Mouse (Mus musculus) T-cell, adult 2 months (primary cell): ENCODE data around the gene Pacsin2.
A peak's percentile ranks its signal among the peaks of the same experiment; 100 is the strongest.
"Not testable (repeated sequence)": the region's sequence is repeated elsewhere in the genome, so short reads cannot be mapped to it uniquely, and the experiment has no call there.

Experiments
- DNase-seq: peaks from one replicate; pipeline ENCODE4 v3.0.0; 2022; ENCODE audit warnings: low spot score

Gene Pacsin2

GRCm38 (mm10) chr15:83479818-83480217 lies 15.4 kb upstream of the Pacsin2 start:
- no peak for DNase-seq

GRCm38 (mm10) chr15:83478096-83478495 lies 13.7 kb upstream of the Pacsin2 start:
- no peak for DNase-seq

- DNase-seq: no peak
Observed at GRCm38 (mm10) chr15:83476593-83477273, 12.3 kb upstream of the Pacsin2 start.

GRCm38 (mm10) chr15:83474466-83474836 lies 10.0 kb upstream of the Pacsin2 start:
- DNase-seq: peak; percentile 15

GRCm38 (mm10) chr15:83473832-83474465 lies 9.5 kb upstream of the Pacsin2 start:
- DNase-seq: peak; percentile 88

GRCm38 (mm10) chr15:83473251-83473650 lies 8.8 kb upstream of the Pacsin2 start:
- DNase-seq: no peak

GRCm38 (mm10) chr15:83471476-83471875 lies 7.1 kb upstream of the Pacsin2 start:
- no peak for DNase-seq

GRCm38 (mm10) chr15:83470443-83470842 lies 6.0 kb upstream of the Pacsin2 start:
- no peak for DNase-seq

- DNase-seq: no peak
Observed at GRCm38 (mm10) chr15:83469279-83469821, 4.9 kb upstream of the Pacsin2 start.

- DNase-seq: no peak
Observed at GRCm38 (mm10) chr15:83467232-83467966, 3.0 kb upstream of the Pacsin2 start.

- no peak for DNase-seq
Observed at GRCm38 (mm10) chr15:83466331-83466730, 1.9 kb upstream of the Pacsin2 start.

GRCm38 (mm10) chr15:83464905-83465650 lies 672 bp upstream of the Pacsin2 start:
- DNase-seq: peak; percentile 35

- DNase-seq: no peak
Observed at GRCm38 (mm10) chr15:83463369-83464082, 880 bp downstream of the Pacsin2 start.

GRCm38 (mm10) chr15:83462349-83462748 lies 2.1 kb downstream of the Pacsin2 start:
- not testable (repeated sequence) for DNase-seq

- no peak for DNase-seq
Observed at GRCm38 (mm10) chr15:83460891-83461290, 3.5 kb downstream of the Pacsin2 start.

- no peak for DNase-seq
Observed at GRCm38 (mm10) chr15:83457541-83457940, 6.9 kb downstream of the Pacsin2 start.

GRCm38 (mm10) chr15:83455637-83456036 lies 8.8 kb downstream of the Pacsin2 start:
- DNase-seq: peak; percentile 37

- no peak for DNase-seq
Observed at GRCm38 (mm10) chr15:83455034-83455433, 9.4 kb downstream of the Pacsin2 start.

- no peak for DNase-seq
Observed at GRCm38 (mm10) chr15:83454419-83454818, 10.0 kb downstream of the Pacsin2 start.

- no peak for DNase-seq
Observed at GRCm38 (mm10) chr15:83453879-83454278, 10.5 kb downstream of the Pacsin2 start.

- no peak for DNase-seq
Observed at GRCm38 (mm10) chr15:83452219-83452760, 12.1 kb downstream of the Pacsin2 start.
